Mouse (Mus musculus): ENCODE measurements around the gene Traf3ip1. TPM values are rescaled to one million over a fixed set of nuclear protein-coding genes. Genes with fewer than 3 reads are reported as not detected.

Traf3ip1 gene
- total RNA-seq, 4 experiments from 2014 or later: 2.9 to 3.7 (median 3.3) TPM

DNA sequence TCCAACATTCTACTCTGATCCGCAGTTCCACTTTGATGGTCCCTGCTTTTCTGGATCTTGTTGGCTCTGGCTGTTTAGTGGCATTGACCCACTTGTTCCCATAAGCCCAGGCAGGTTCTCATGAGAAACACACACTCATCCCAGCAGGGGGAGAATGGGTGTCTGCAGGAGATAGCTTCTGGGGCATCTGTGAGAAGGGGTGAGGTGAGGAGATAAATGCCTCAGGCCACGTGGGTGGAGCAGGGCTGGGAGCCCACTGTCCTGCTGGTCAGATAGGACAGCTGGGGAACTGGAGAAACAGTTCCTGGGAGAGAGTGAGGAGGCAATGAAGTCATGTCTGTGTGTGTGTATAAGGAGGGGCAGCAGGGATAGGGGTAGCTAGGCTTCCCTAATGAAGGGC lies 39.0 kb downstream of the Traf3ip1 start:
- DNase-seq (ENCODE audit: low spot score in 2 of 2): no peak

DNA sequence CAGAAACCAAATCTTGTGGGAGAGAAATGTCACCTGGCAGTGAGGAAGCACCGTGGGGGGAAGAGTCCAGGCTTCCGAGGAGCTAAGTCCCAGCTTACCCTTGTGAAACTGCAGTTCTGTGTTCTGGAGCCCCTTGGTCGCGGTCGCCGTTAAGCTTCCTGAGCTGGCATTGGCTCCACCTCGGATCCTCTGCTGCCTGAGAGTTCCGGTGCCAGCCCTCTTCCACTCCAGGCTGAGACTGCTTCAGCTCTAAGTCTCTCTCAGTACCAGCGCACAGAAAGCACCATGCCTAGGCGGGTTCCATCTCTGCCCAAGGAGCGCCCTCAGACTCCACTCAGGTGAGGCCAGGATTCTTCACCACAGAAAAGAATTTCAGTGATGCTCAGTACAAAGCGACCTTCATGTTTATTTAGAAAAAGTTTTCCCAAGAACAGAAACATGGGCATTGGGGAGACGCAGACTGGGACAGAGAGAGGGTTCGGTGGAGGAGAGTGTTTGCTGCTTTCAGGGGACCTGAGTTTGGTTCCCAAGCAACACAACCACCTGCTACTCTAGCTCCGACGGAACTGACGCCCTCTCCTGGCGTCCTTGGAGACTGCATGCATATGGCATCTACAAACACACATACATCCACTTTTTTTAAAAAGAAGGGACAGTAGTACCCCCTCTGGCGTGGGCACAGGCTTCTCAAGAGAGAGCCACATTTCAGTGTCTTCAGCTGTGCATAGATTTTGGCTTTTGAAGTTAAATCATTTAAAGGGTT lies 39.7 kb downstream of the Traf3ip1 start:
- DNase-seq (ENCODE audit: low spot score in 2 of 2): no peak

DNA sequence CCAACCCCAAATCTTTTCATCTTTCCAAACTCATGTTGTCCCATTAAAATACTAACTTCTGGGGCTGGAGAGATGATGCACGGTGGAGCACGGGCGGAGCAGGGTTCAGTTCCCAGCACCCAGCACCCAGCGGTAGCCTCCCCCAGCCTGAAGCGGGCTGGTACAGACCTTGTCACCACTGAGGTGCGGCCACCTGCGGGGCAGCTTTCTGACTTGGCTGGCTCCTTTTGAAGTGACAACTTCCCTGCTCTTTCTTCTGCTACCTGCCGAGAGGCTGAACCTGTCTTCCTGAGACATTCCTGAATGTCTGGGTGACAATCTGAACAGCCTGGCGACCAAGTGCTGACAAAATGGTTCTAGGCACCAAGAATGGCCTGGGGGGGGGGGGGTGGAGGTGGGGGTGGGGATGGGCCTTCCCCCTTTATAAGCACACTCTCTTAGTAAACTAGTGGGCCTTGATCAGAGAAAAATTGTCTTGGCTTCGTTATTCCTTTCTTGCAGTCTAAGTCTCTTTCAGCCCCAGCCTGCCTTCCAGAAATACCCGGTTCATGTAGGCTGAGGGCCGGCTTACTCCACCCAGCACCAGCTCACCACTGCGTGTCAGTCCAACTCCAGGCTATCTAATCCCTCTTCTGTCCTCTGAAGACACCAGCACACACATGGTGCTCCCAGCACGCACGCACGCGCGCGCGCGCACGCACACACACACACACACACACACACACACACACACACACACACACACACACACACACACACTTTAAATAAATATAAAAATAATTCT lies 43.5 kb downstream of the Traf3ip1 start:
- DNase-seq (ENCODE audit: low spot score in 2 of 2): no peak

DNA sequence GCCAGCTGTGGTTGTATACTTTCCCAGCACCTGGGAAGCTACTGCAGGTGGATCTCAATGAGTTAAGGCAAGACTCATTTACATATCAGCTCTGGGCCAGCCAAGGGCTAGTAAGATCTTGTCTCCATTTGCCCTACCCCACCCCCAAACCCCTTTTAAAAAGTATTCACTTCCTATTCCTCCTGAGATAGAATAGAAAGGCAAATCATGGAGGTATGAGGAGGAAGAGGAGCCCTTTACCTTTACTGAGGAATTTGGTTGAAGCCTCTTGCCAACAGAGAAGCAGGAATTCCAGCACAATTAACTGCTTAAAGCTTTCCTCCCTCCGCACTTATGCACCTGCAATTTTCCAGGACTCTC lies 44.1 kb downstream of the Traf3ip1 start:
- no peak for DNase-seq (ENCODE audit: low spot score in 2 of 2)

DNA sequence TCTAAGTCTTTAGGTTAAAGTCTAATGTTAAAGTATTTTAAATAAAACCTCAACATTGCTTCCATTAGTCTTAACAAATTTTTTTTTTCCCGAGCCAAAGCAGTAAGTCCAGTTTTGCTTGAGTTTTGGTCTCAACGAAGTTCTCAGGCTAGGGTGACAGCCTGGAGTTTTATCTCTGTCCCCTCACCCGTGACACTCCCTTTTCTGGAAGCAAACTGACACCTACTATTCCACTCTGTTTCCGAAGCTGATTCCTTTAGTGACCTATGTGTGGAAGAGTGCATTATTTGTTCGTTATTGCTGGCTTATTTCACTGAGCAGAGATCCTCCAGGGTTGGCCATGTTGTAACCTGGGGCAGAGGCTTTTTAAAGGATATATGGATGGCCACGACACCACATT lies 44.8 kb downstream of the Traf3ip1 start:
- DNase-seq (ENCODE audit: low spot score in 2 of 2): no peak

DNA sequence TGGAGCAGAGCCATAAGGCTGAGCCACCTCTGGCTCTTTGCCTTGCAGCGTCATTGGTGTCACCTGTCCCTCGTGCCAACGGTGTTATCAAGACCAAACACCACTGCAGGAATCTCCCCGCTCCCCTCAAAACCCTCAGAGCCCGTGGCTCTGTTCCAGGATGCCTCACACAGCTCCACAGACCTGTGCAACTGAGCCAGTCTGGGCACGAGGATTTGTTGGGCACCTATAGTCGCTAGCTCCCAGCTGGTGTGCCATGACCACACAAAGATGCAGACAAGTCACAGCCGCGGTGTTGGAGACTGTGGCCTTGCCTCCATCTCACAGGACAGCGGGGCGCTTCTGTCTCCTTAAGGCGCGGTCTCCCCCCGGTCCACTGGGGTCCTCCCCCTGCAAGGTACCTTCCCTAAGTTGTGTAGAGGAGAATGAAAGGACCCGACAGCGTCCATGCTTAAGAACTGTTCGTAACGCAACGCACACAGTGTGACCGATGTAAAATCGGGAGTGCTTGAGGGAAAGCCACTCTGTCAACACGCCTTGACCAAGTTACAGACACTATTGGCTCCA lies 45.3 kb downstream of the Traf3ip1 start:
- DNase-seq (ENCODE audit: low spot score in 2 of 2): peak; percentile 13 to 18

DNA sequence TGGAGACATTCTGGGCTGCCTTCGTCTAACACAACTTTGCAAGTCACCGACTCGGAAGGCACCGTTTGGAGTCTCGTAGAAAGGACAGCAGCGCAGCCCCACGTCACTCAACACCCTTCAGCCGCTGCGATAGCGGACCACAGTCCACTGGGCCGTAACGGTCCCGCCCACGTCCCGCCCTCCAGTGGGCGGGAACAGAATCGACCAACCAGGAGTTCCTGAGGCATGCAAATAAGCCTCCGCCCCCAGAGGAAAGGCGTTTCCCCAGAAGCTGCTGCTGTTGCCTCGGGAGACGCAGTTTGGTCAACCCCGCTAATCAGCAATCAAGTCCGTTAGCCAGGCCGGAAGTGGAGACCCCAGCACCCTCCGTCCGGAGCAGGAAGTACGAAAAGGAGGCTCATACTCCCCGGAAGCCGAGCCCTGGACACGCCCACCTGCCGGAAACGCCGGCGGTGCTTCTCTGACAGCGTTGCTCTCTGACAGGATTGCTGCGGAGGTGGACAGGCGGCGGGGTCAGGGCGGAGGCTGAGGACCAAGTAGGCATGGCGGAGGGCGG lies 45.9 kb downstream of the Traf3ip1 start, which contains the start of gene Asb1:
Gene Asb1 (plus strand): TSS at position 274 of the 556 bp plus-strand sequence.
- peak; percentile 95 to 96 for DNase-seq (ENCODE audit: low spot score in 2 of 2)

DNA sequence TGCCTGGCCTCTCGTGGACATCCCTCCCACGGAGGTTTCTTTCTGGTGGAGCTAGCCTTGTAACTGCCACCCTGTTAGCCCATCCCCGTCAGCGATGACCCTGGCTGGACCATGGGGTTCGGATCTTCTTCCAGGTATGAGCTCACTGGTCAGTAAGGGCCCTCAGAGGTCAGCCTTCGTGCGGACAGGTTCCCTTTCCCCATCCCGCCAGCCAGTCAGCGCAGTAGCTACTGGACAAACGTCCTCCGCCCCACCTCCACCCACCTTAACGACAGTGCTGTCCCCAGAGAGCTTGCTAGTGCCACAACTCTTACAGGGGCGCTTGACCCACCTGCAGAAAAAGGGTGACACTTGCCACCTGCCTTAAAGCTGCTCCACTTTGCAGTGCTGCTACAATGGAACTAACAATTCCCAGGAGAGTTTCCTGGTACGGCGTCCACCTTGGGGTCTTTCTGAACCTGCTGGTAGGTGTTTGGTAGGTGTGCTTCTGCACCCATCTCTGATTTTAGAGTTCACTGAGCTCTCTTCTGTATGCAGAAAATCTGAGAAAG lies 46.7 kb downstream of the Traf3ip1 start:
- no peak for DNase-seq (ENCODE audit: low spot score in 2 of 2)

DNA sequence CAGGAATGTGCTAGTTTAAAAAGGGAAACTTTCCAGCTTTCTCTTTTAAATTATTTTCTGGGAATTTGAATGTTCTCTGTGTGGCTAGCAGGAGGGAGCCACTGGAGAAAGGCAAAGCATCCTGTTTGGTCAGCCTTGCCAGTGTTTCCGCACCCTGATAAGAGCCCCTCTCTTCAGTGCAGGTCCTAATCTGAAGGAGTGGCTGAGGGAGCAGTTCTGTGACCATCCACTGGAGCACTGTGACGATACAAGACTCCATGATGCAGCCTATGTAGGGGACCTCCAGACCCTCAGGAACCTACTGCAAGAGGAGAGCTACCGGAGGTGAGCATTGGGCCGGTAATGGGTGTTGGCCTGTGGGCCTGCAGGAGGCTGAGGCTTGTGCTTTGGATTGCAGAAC lies 49.5 kb downstream of the Traf3ip1 start:
- DNase-seq (ENCODE audit: low spot score in 2 of 2): no peak

DNA sequence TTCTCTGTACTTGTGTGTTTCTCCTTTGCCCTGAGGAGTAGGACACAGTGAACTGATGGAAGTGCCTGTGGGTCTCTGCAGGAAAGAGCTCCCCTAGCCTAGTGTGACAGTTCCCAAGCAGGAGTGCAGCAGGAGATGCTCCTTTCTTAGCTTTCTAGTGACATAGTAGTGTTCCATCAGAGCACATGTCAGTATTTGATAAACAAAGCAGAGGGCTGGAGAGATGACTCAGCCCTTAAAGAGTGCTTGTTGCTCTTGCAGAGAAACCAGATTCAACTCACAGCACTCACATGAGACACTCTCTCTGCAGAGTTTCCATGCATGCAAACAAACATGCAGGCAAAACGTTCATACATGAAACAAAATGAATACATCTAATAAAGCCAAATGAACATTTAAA lies 50.8 kb downstream of the Traf3ip1 start:
- DNase-seq (ENCODE audit: low spot score in 2 of 2): no peak

DNA sequence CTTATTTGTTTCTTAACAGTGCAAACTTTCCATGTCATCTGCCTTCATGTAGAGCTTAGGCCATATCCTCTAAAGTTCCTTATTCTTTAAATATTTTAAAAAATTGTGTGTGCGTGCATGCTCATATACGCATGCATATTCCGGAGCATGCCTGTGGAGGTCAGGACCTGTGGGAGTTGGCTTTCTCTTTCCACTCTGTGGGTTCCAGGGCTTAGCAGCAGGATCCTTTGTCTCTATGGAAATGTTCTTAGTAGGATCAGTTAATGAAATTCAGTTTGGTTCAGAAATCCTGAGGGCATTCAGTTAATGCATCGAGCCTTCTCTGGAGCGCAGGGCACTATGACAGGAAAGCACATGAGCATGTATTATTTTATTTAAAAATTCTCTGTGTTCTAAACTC lies 53.1 kb downstream of the Traf3ip1 start:
- DNase-seq (ENCODE audit: low spot score in 2 of 2): no peak

DNA sequence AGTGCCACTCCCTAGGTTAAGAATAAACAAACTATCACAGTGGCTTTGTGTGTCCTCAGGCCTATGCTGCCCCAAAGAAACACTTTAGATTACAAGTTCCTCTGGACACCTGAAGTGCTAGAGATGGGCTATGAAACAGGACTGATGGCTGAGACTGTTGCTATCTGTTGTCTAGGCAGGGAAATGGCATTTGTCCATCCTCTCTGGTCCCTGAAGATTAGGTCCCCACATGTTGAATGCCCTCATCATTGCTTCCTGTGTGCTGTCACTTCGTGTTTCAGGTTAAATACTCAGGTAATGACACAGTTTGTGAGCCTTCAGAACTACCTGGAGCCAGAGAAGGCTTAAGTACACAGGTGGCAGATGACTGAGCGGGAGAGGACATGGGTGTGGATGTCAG lies 54.6 kb downstream of the Traf3ip1 start:
- no peak for DNase-seq (ENCODE audit: low spot score in 2 of 2)

DNA sequence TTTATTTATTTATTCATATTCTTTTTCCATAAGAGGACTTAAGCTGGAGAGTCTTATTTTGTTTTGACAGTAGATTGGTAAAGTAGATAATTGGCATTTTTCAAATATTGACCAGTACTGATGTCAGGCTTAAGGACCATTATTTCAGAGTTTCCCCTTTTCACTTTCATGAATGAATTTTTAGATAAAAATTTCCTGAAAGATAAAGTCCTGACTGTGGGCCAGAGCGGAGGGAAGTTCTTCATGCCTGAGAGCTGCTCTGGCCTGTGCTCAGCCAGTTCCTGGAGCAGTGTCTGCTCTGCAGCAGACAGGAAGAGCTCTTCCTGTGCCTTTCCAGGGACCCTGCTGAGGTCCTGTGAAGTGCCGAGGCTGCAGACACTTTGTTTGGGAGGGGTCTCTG lies 62.7 kb downstream of the Traf3ip1 start:
- DNase-seq (ENCODE audit: low spot score in 2 of 2): no peak

DNA sequence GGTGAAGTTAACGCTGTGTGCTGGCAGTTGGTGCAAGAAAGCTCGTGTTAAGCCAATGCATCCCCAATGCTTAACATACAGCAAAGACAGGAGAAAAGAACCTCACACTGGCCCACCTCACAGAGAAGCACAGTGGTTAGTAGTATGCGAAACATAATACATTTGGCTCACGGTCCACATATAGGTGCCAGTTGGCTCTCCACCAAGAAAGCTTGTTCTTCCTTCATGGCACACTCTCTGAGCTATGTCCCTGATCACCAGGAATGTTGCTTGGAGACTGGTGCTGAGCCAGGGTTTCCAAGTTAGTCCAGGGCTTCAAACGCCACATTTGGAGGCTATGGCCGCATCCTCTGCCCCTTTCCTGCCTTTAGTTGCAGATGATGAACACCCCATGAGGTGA lies 66.8 kb downstream of the Traf3ip1 start:
- no peak for DNase-seq (ENCODE audit: low spot score in 2 of 2)

DNA sequence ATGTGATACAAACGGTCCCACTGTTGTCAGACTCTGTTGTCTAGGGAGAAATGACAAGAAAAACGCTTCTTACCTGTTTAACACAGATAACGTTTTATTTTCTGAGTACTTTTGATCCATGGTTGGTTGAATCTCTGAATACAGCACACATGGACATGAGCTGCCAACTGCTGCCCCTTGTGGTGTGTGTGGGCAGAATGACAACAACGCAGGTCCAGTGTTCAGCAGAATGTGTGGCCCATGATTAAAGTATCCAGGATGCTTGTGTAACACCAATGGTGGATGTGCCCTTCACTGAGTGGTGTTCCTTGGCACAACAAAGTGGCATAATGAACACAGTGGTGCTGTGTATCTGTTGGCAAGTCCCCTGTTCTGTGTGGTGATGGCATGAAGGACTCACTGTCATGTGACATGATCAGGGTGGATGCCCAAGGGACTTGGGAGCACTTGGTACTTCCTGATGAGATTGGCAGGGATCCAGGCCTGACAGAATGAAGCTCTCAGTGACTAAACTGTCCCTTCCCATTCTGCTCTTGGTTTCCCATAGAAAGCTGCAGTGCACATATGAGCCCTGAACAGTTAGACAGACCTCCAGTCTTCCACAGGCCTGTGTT lies 68.6 kb downstream of the Traf3ip1 start:
- no peak for DNase-seq (ENCODE audit: low spot score in 2 of 2)

DNA sequence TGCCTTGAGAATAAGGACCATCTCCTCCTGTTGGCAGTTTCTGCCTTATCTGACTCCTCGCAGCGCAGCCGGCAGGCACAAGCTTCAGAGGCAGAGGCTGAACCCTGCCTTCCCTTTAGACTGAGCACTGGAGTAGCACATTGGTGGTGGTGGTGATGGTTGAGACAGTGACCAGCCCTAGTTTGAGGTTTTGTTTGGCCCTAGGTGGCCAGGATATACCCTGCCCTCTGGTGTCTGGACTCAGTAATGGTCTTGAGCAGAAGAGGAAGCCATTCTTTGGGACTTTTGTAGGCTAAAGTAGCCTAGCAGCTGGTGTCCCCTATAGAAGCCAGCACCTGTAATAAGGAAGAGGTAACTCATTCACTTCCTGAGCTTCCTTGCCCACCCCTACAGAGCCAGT lies 69.6 kb downstream of the Traf3ip1 start:
- no peak for DNase-seq (ENCODE audit: low spot score in 2 of 2)

DNA sequence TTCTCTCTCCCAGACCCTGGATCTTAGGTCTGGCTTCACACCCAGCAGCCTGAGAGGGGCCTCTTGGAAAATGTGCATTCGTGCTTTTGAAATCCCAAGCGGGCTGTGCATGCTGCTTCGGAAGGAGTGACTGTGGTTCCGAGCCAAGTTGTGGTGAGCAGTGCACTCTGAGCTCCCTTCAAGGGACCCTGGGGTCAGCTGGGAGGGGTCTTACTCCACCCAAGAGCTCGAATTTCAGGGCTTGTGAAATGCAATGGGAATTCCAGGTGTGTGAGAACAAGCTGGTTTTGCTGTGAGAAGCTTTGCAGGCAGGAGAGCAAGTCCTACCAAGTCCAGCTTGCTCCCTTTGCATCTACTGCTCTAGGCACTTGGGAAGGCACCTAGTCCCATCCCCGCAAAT lies 70.2 kb downstream of the Traf3ip1 start:
- no peak for DNase-seq (ENCODE audit: low spot score in 2 of 2)

DNA sequence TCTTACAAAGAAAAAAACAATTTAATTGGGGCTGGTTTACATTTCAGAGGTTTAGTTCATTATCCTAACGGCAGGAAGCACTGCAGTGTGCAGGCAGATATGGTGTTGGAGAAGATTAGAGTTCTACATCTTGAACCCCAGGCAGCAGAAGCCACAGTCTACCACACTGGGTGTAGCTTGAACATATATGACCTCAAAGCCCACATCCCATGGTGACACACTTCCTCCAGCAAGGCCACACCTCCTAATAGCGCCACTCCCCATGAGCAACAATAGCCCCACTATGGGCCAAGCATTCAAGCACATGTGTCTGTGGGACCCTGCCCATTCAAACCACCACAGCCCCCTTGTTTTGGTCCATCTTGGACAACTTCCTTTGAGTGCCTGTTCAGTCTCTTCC lies 72.8 kb downstream of the Traf3ip1 start:
- DNase-seq (ENCODE audit: low spot score in 2 of 2): no peak

DNA sequence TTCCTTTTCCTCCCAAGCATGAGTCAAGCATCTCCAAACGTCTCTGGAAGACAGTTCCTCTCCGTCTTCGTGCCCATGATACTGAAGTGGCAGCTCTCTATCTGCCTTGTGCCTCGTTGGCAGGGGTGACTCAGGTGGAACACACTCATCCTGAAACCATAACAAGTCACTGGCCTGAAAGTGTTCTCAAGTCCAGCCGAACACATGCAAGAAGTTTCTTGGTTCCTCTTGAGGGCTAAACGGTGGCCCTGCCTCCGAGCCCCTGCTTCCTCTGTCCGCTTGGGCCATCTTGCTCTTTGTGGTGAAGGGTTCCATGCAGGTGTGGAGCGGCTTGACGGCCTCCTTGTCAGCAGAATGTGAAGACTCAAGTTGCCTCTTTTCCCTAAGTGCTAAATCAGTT lies 78.0 kb downstream of the Traf3ip1 start:
- DNase-seq (ENCODE audit: low spot score in 2 of 2): no peak

DNA sequence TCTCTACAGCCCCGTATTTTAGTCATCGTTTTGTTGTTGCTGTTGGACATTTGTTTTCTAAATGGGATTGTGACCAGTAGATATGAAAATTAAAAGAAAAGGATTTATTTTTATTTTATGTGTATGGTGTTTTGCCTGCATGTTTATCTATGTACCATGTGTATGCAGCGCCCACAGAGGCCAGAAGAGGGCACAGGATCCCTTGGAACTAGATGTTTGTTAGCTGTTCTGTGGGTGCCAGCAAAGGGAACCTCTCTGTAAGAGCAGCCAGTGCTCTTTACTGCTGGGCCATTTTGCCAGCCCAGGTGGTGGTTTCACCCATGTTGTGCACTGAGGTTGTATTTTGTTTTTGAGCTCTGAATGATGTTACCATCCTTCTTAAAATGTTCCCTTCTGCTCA lies 79.8 kb downstream of the Traf3ip1 start:
- peak in 1 of 2 experiments; percentile 25 for DNase-seq (ENCODE audit: low spot score in 2 of 2)

DNA sequence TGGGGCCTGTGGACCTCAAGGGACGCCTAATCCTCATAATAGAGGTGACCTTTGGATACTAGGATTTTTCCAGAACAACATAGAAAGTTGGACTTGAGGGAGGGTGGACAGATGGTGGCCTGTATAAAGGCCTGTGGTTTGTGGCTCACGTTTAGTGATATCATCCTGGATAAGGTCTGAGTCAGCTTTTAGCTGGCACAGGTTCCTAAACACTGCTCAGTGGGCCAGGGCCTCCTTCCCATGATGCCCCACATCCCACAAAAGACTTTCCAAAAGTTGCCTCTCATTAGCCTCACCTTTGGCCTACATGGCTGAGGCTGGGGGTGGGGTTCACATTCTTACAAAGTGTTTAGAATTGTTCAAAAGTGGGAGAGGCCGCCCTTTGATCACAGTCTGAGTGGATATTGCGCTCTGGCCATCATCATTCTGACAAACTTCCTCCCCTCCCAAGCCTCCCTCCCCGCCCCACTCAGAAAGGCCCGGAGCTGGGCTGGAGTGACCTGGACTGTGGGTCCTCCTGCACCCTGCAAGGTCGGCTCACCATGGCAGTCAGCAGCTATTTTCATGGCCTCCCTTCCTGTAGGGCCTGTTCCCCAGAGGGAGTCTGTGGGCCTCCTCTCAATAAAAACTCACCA lies 83.6 kb downstream of the Traf3ip1 start:
- no peak for DNase-seq (ENCODE audit: low spot score in 2 of 2)

Measured in gastrocnemius, adult 8-10 months (tissue).